Mouse (Mus musculus) ES-Bruce4 (cell line): ENCODE measurements at regions not wholly inside any gene's neighbourhood (a gene's known extent, or its start where the extent isn't known, plus 50 kb on each side); places are given as distances from the start of the nearest gene placed in this dataset.

ENCODE experiments used
- H3K27ac ChIP-seq: 2 replicates; pipeline ENCODE4 v1.5.1; 2012; ENCODE audit warnings: low read length, inconsistent platforms; ENCODE audit not compliant: insufficient read depth
- H3K27me3 ChIP-seq: 2 replicates; pipeline ENCODE4 v1.6.1; 2012; ENCODE audit warnings: mild to moderate bottlenecking, low read length, inconsistent platforms; ENCODE audit not compliant: control insufficient read depth, poor library complexity, insufficient read depth, severe bottlenecking
- H3K36me3 ChIP-seq: 2 replicates; pipeline ENCODE4 v1.6.1; 2012; ENCODE audit warnings: inconsistent platforms, mild to moderate bottlenecking, low read length, moderate library complexity; ENCODE audit not compliant: control insufficient read depth, poor library complexity, insufficient read depth, severe bottlenecking
- H3K4me1 ChIP-seq: one replicate; pipeline ENCODE4 v1.8.1; 2011; ENCODE audit warnings: low read length; ENCODE audit not compliant: control insufficient read depth, insufficient read depth
- H3K4me3 ChIP-seq: 2 replicates; pipeline ENCODE4 v1.5.1; 2011; ENCODE audit warnings: low read depth, mild to moderate bottlenecking, low read length
- H3K9ac ChIP-seq: 2 replicates; pipeline ENCODE4 v1.6.1; 2012; ENCODE audit warnings: low read depth, mild to moderate bottlenecking, inconsistent platforms; ENCODE audit not compliant: poor library complexity, severe bottlenecking
- H3K9me3 ChIP-seq: replicated peaks from 2 replicates; pipeline ENCODE4 v1.6.1; 2012; ENCODE audit warnings: mild to moderate bottlenecking, low read length, inconsistent platforms; ENCODE audit not compliant: control insufficient read depth, poor library complexity, insufficient read depth, severe bottlenecking
- CTCF ChIP-seq: IDR thresholded peaks from one replicate; pipeline ENCODE4 v1.8.1; 2011; ENCODE audit warnings: low read depth, low read length
- EP300 ChIP-seq: IDR thresholded peaks from 2 replicates; pipeline ENCODE4 v1.6.1; 2011; ENCODE audit warnings: low read depth, low read length; ENCODE audit not compliant: insufficient read depth
- POLR2A ChIP-seq: IDR thresholded peaks from one replicate; pipeline ENCODE4 v1.8.1; 2011; ENCODE audit warnings: low read length; ENCODE audit not compliant: insufficient read depth

DNA sequence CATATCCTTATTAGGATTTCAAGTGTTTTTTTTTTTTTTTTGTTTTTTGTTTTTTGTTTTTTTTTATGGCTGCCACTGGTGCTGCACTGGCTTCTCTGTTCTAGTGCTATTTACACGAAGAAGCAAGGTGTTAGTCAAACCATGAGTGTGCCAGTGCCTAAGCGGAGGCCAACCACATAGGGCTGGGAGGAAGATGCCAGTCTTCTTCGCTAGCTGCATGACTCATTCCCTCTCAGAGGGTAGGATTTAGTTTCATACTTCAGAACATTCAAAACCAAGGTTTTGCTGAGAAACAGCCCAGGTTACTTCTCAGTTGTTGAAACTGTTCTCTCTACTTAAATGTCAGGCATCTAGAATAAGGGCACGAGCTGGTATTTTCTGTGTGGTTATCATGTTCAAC is 72.6 kb downstream of the Icos start:
- H3K4me3 ChIP-seq = no peak overlapping the region
- H3K27ac ChIP-seq = no peak overlapping the region
- no peaks in the 10 kb centered on the region for H3K36me3 ChIP-seq
- H3K9me3 ChIP-seq = no peaks in the 10 kb centered on the region
- TF ChIP-seq POLR2A (no peak), CTCF (no peak), EP300 (no peak)
- no peaks in the 10 kb centered on the region for H3K27me3 ChIP-seq
- no peaks in the 10 kb centered on the region for H3K4me1 ChIP-seq
- no peak overlapping the region for H3K9ac ChIP-seq

DNA sequence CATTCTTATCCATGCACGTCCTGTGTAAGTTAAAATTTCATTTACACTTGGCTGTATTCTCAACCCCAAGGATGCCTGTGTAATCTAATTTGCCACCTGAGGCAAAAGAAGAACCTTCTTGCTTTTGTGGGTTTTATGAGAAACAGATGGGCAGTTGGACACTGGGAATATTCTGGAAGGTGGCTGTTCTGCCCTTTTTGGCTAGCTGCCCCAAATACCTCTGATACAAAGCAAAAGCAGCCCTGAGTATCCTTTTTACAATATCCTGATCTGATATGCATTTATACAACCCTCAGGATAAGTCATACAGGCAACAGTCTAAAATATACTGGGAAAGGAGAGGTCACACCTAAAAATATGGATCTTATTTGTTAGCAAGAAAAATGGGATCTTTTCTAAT is 75.9 kb downstream of the Icos start:
- no peaks in the 10 kb centered on the region for H3K9me3 ChIP-seq
- H3K27me3 ChIP-seq = no peaks in the 10 kb centered on the region
- H3K4me1 ChIP-seq = no peaks in the 10 kb centered on the region
- H3K9ac ChIP-seq = no peak overlapping the region
- no peak overlapping the region for H3K4me3 ChIP-seq
- no peaks in the 10 kb centered on the region for H3K36me3 ChIP-seq
- no peak overlapping the region for H3K27ac ChIP-seq
- no peak for TF ChIP-seq CTCF
- TF ChIP-seq EP300 = no peak

- Histone ChIP-seq H3K4me1 (no peaks in the 10 kb centered on the region), H3K27ac (no peak overlapping the region), H3K36me3 (no peaks in the 10 kb centered on the region), H3K9ac (no peak overlapping the region), H3K9me3 (no peaks in the 10 kb centered on the region), H3K4me3 (no peak overlapping the region), H3K27me3 (no peaks in the 10 kb centered on the region)
- TF ChIP-seq CTCF (no peak), POLR2A (no peak), EP300 (no peak)
Measured at GRCm38 (mm10) chr1:61054391-61054790, 76.7 kb downstream of the Icos start.

- no peaks in the 10 kb centered on the region for H3K4me1 ChIP-seq
- no peak overlapping the region for H3K27ac ChIP-seq
- H3K9me3 ChIP-seq = no peaks in the 10 kb centered on the region
- H3K4me3 ChIP-seq = no peak overlapping the region
- H3K36me3 ChIP-seq = no peaks in the 10 kb centered on the region
- H3K9ac ChIP-seq = no peak overlapping the region
- TF ChIP-seq CTCF (peak; percentile 65), EP300 (no peak)
- no peaks in the 10 kb centered on the region for H3K27me3 ChIP-seq
Measured at GRCm38 (mm10) chr1:61055176-61055575, 77.4 kb downstream of the Icos start.

- H3K27me3 ChIP-seq = no peaks in the 10 kb centered on the region
- no peaks in the 10 kb centered on the region for H3K9me3 ChIP-seq
- H3K27ac ChIP-seq = no peak overlapping the region
- no peak overlapping the region for H3K9ac ChIP-seq
- no peak overlapping the region for H3K4me3 ChIP-seq
- TF ChIP-seq EP300 (no peak), POLR2A (no peak), CTCF (no peak)
- no peaks in the 10 kb centered on the region for H3K4me1 ChIP-seq
- no peaks in the 10 kb centered on the region for H3K36me3 ChIP-seq
Measured at GRCm38 (mm10) chr1:61059910-61060536, 82.3 kb downstream of the Icos start.

DNA sequence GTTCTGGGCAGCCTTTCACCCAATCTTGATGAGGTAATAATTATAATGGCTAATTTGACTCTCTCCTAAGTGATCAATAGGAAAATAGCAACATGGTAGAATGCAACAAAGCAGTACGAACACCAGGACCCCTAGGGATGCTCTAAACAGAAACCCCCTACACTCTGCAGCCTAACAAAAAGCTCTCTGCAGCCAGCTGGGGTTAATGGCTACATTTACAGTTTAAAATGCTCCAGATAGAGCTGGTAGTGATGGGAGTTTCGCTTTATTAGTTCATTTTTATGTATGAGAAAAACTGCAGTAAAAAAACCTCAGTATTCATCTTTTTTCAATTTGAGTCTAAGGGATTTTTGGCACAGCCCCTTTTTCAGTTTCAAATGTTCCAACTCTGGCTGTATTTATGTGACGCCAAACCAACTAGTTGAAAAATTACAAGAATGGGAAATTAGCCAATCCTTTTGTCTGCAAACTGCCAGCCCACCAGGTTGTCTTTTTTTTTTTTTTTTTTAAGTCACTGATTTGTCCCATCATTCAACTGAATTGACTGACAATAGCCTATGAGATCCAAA is 84.2 kb downstream of the Icos start:
- Histone ChIP-seq H3K9me3 (no peaks in the 10 kb centered on the region), H3K36me3 (no peaks in the 10 kb centered on the region), H3K27me3 (no peaks in the 10 kb centered on the region), H3K9ac (no peak overlapping the region), H3K27ac (no peak overlapping the region), H3K4me3 (no peak overlapping the region), H3K4me1 (no peaks in the 10 kb centered on the region)
- TF ChIP-seq CTCF = no peak
- no peak for TF ChIP-seq EP300
- TF ChIP-seq POLR2A = no peak
